Mouse (Mus musculus) neural tube, embryonic 11.5 days (tissue): ENCODE data around the gene Dupd1. TPM values are rescaled to one million over a fixed set of nuclear protein-coding genes. Genes with fewer than 3 reads are reported as not detected.

Experiments used
- ATAC-seq: fragments of 200-750 bp; cut with Nextera tagmentation; 2 replicates; pipeline ENCODE4 v1.8.0; 2017; ENCODE audit warnings: moderate number of reproducible peaks, mild to moderate bottlenecking, moderate TSS enrichment, moderate library complexity; ENCODE audit not compliant: insufficient read depth, low FRiP score, low TSS enrichment
- DNase-seq: peaks from one replicate; pipeline ENCODE4 v3.0.0-alpha.2; 2015; ENCODE audit warnings: low spot score
- H3K27ac ChIP-seq: fragments of 300-500 bp; sonication (generic); 2 replicates; pipeline ENCODE4 v1.5.1; 2014; ENCODE audit warnings: low read depth, mild to moderate bottlenecking, low read length
- H3K27me3 ChIP-seq: fragments of 300-500 bp; sonication (generic); 2 replicates; pipeline ENCODE4 v1.6.1; 2014; ENCODE audit warnings: mild to moderate bottlenecking, low read length, mixed read lengths; ENCODE audit not compliant: control insufficient read depth, insufficient read depth
- H3K36me3 ChIP-seq: fragments of 300-500 bp; sonication (generic); 2 replicates; pipeline ENCODE4 v1.6.1; 2014; ENCODE audit warnings: mild to moderate bottlenecking, low read length, moderate library complexity, mixed read lengths; ENCODE audit not compliant: control insufficient read depth, insufficient read depth
- H3K4me1 ChIP-seq: fragments of 300-500 bp; sonication (generic); 2 replicates; pipeline ENCODE4 v1.6.1; 2014; ENCODE audit warnings: low read length, mixed read lengths; ENCODE audit not compliant: control insufficient read depth, insufficient read depth
- H3K4me2 ChIP-seq: fragments of 300-500 bp; sonication (generic); 2 replicates; pipeline ENCODE4 v1.6.1; 2014; ENCODE audit warnings: low read depth, mild to moderate bottlenecking, moderate library complexity
- H3K4me3 ChIP-seq: fragments of 300-500 bp; sonication (generic); 2 replicates; pipeline ENCODE4 v1.5.1; 2014; ENCODE audit warnings: low read depth, low read length
- H3K9ac ChIP-seq: fragments of 300-500 bp; sonication (generic); 2 replicates; pipeline ENCODE4 v1.6.1; 2014; ENCODE audit warnings: mild to moderate bottlenecking, low read length
- H3K9me3 ChIP-seq: fragments of 300-500 bp; sonication (generic); 2 replicates; pipeline ENCODE4 v1.6.1; 2016; ENCODE audit warnings: low read length; ENCODE audit not compliant: control insufficient read depth
- WGBS: fragments of 180-500 bp; shearing (Covaris S2); extraction: QIAGEN DNeasy Blood & Tissue Kit; methylation state at CpG from one replicate; pipeline ENCODE4 v1.1.7; 2014; 5-methylcytosine and 5-hydroxymethylcytosine counted together
- polyA plus RNA-seq: library from polyadenylated mRNA; unstranded; fragments of >200 nt; fragmentation: Nextera tagmentation; extraction: Ambion mirVana; gene quantifications from 2 replicates; pipeline ENCODE4 v1.2.1, GENCODE M21; 2014

Gene Dupd1
- polyA plus RNA-seq, 1 experiment from 2014 or later: 0.34 TPM

DNA sequence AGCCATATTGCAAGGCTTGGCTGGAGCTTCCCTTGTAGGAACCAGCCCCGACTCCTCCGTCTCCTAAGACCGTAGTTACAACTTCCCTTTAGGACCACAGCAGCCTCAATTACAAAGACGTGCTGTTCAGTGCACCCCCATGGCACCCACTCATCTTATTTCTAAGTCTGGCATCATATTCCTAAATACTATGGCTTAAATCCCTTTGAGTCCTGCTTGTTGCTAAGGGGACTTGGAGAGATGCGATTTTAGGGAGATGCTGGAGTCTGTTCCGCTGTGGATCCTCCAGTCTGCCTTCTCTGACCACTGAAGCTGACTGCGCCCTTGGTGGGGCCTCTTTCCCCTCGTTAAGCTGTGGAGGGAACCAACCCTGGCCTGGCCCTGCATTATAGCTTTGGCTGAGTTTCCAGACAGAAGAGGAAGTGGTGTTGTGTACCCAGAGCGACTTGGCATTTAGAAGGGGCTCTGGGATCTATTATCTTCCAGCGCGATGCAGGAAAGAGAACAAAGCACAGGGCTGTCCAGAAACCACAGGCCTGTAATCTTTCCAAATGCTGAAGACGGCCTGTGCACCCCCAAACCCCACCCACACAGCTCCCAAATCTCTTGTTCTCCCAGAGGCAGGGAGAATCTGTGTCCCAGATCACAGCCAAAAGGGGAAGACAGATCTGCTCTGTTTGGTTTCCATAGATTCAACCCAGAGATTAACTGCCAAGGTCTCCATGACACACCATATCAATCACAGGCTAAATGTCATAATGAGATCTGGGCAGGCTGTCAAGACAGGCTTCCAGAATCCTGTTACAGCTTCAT lies 7.4 kb downstream of the Dupd1 start:
- Histone ChIP-seq H3K9ac (no peak overlapping the region), H3K27me3 (no peaks in the 10 kb centered on the region), H3K4me1 (no peaks in the 10 kb centered on the region), H3K4me2 (no peak overlapping the region), H3K4me3 (no peak overlapping the region), H3K36me3 (no peaks in the 10 kb centered on the region), H3K27ac (no peak overlapping the region), H3K9me3 (no peaks in the 10 kb centered on the region)
- ATAC-seq: no peak
- no peak for DNase-seq
- WGBS: 73% methylated on average over 12 of the region's 12 CpGs

DNA sequence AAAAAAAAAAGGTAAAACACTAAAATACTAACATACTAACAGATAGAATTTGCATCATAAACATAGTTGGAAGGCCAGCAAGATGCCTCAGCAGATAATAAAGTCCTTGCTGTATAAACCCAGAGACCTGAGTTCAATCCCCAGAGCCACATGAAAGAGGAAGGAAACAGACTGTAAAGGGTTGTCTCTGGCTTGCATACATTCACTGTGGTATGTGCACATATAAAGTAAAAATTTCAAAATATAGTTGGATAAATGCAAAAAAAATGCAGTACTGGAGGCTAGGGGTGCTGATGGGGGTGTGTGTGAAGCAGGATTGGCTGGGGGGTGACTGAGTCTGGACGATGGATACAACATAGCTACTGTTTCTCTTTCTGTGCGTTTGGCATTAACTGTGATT lies 8.9 kb downstream of the Dupd1 start:
- Histone ChIP-seq H3K4me1 (no peaks in the 10 kb centered on the region), H3K9ac (no peak overlapping the region), H3K27me3 (no peaks in the 10 kb centered on the region), H3K36me3 (no peaks in the 10 kb centered on the region), H3K4me2 (no peak overlapping the region), H3K27ac (no peak overlapping the region), H3K9me3 (no peaks in the 10 kb centered on the region), H3K4me3 (no peak overlapping the region)
- no peak for ATAC-seq
- WGBS: 88% methylated on average over 2 of the region's 2 CpGs
- no peak for DNase-seq

DNA sequence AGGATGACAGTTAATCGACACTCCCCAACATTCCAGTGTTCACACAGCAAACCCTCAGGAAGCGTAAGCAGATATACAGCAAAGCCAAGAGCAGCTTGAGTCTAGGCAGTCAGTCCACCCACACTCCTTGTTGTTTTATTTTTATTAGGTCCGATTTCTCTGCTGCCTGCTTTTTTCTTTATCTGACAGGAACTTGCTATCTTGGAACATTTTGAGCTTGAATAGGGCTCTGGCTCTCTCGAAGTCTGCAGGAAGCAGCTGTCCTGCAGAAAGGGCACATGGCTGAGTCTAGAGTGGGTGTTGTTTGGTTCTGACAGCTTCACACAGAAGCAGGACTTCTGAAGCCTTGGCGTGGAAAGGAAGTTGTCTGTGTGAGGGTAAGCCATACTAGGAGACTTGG lies 11.1 kb downstream of the Dupd1 start:
- Histone ChIP-seq H3K36me3 (no peaks in the 10 kb centered on the region), H3K4me1 (no peaks in the 10 kb centered on the region), H3K27me3 (no peaks in the 10 kb centered on the region), H3K9me3 (no peaks in the 10 kb centered on the region), H3K4me2 (no peak overlapping the region), H3K9ac (no peak overlapping the region), H3K27ac (no peak overlapping the region), H3K4me3 (no peak overlapping the region)
- no peak for DNase-seq
- no peak for ATAC-seq
- 86% methylated on average over 5 of the region's 5 CpGs for WGBS

DNA sequence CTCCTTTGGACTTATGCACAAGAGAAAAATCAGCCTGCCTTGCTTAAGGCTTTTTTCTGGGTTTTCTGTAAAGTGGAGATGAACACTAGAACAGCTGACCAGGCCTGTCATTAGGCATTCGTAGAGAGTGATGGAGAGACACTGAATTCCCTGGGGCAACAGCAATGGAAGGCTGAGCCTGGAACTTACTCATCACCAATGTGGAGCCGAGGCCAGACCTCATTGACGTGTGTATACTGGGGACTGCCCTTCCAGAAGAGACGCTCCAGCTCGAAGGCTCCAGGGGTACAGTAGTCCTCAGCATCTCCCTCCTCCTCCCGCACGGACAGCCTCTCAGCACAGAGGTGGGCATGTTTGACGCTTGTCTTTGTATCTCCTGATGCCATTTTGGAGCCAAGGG lies 11.7 kb downstream of the Dupd1 start:
- Histone ChIP-seq H3K27me3 (no peaks in the 10 kb centered on the region), H3K9me3 (no peaks in the 10 kb centered on the region), H3K36me3 (no peaks in the 10 kb centered on the region), H3K4me3 (no peak overlapping the region), H3K9ac (no peak overlapping the region), H3K4me2 (no peak overlapping the region), H3K27ac (no peak overlapping the region), H3K4me1 (no peaks in the 10 kb centered on the region)
- DNase-seq (no peak), ATAC-seq (no peak)
- WGBS: 89% methylated on average over 8 of the region's 8 CpGs

DNA sequence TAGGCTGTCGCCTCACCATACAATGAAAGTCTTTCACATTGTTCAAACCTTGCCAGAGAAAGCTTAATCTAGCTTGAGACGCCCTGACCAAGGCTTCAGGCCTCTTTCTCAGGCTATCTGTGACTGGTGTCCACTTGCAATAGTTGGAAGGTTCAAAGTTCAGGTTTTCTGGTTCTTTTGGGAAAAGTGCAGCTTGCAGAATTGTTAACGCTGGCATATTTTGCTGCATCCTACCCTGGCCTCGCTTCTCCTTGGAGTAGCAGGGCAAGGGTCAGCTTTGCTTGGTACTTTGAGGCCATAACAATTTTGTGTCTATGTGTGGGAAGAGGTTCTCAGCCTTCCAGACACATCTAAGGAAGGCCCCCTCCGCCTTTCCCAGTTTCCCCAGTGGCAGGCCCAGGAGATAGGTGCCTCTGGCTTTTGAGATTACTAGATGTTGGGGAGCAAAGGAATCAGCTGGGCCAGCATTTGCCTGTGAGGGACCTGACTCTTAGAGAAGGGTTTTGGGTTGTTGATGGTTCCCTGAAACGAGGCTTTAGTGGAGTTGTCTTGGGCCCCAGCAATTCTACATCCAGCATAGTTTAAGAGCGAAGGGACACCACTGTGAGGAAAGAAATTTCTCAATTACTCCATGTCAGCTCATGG lies 18.1 kb downstream of the Dupd1 start:
- no peak overlapping the region for H3K27ac ChIP-seq
- DNase-seq (no peak), ATAC-seq (no peak)
- H3K4me3 ChIP-seq: no peak overlapping the region
- H3K9me3 ChIP-seq: no peaks in the 10 kb centered on the region
- no peaks in the 10 kb centered on the region for H3K36me3 ChIP-seq
- H3K4me2 ChIP-seq: no peak overlapping the region
- 83% methylated on average over 7 of the region's 7 CpGs for WGBS
- H3K4me1 ChIP-seq: no peaks in the 10 kb centered on the region
- no peaks in the 10 kb centered on the region for H3K27me3 ChIP-seq
- H3K9ac ChIP-seq: no peak overlapping the region

DNA sequence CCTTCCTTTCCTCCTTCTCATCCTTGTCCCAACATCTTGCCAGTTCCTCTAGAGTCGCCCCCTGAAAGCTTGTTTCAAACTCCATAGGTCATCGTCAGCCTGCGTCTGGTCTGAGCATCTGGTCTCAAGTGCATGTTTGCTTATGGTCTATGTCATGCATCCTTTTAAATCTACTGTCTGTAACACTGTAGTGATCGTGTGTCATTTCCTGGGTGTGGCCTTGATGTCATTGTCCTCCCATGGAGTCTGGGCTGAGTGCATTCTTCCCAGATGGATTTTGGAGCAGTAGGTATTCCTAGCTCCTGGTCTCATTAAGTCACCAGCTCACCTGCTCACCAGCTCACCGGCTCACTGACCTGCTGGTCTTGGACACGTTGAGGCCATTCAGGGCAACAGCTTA lies 19.4 kb downstream of the Dupd1 start:
- Histone ChIP-seq H3K4me2 (no peak overlapping the region), H3K9me3 (no peaks in the 10 kb centered on the region), H3K27ac (no peak overlapping the region), H3K36me3 (no peaks in the 10 kb centered on the region), H3K9ac (no peak overlapping the region), H3K27me3 (no peaks in the 10 kb centered on the region), H3K4me1 (no peaks in the 10 kb centered on the region), H3K4me3 (no peak overlapping the region)
- DNase-seq: no peak
- WGBS: 84% methylated on average over 6 of the region's 6 CpGs
- no peak for ATAC-seq

DNA sequence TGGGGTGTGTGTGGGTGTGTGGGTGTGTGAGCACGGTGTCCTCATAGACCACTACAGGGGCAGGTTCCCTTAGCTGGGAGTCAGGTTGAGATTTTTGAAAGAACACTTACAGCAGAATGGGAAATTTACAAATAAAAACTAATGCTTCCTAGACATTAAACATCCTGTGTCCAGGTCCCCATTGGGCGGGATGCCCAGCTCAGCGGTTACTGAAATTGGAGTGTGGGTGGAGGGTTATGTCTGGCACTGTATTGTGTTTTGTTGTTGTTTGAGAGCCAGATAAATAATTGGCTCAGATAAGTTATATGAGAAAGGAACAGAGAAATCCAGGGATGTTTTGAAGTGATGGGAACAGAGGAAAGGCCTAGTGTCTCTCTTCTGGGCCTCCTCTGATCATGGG lies 23.3 kb downstream of the Dupd1 start:
- Histone ChIP-seq H3K9me3 (no peaks in the 10 kb centered on the region), H3K36me3 (no peaks in the 10 kb centered on the region), H3K4me2 (no peak overlapping the region), H3K27me3 (no peaks in the 10 kb centered on the region), H3K27ac (no peak overlapping the region), H3K9ac (no peak overlapping the region), H3K4me1 (no peaks in the 10 kb centered on the region), H3K4me3 (no peak overlapping the region)
- no peak for DNase-seq
- no peak for ATAC-seq
- 90% methylated on average over 3 of the region's 3 CpGs for WGBS

DNA sequence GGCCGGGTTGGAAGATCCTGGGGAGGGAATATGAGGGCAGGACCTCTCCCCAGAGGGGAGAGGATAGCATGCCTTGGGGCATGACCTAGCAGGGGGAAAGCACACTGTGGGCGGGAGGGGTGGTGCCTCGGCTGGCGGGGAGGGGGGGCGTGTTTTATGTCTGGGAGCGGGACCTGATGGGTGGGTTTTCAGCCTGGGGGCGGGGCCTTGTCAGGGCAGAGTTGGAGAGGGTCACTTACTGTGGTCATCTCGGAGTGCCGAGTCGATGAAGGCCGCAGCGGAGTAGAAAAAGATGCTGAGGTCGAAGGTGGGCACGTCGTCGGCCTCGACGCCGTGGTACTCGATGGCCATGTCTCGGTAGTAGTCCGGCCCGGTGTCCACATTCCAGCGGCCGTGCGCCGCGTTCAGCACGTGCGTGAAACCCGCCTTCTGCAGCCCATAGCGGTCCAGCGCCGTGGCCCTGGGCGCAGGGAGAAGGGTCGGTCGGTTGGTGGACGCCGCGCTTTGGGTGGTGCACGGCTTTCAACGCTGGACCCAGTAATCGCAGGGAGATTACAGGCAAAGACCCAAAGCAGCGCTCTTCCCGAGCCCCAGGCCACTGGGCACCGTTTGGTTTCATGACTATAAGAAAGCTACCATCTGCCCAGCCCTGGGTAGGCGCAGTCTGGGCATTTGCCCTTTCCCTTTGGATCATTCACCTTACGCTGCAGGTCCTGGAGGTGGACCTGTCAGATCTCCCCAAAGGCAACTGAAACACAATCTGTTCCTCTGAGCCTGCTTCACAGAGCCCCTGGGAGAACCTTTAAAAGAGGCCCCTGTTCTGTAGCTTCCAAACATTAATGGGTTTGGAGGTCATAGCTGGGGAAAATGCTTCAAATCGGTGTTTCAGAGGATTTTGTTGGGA lies 27.7 kb downstream of the Dupd1 start:
- no peaks in the 10 kb centered on the region for H3K9me3 ChIP-seq
- WGBS: 10% methylated on average over 49 of the region's 49 CpGs
- 0 out of 2 replicates have a peak overlapping the region, but pooled peaks have one; percentile 6 for H3K9ac ChIP-seq
- peak overlapping the region; percentile 48 for H3K4me2 ChIP-seq
- peaks cover 6% of the 10 kb centered on the region for H3K4me1 ChIP-seq
- no peaks in the 10 kb centered on the region for H3K36me3 ChIP-seq
- DNase-seq (peak; percentile 40), ATAC-seq (no peak)
- H3K27me3 ChIP-seq: no peaks in the 10 kb centered on the region
- H3K27ac ChIP-seq: no peak overlapping the region
- H3K4me3 ChIP-seq: peak overlapping the region; percentile 24
